In genomic region chr17:84187264-84187663, GRCm38 (mm10) we compare ENCODE assay signal across 8 mouse cellular contexts. TPM values are rescaled to one million over a fixed set of nuclear protein-coding genes. Genes with fewer than 3 reads are reported as not detected.
DNase-seq lines count a peak whose midpoint lies in the region; ATAC-seq and TF ChIP-seq lines count a peak whose summit lies in the region.
"Not testable (repeated sequence)": the region's sequence is repeated elsewhere in the genome, so short reads cannot be mapped to it uniquely, and the experiment has no call there.

No protein-coding gene starts in this region.

- H3K4me2 ChIP-seq in hindbrain, embryonic 15.5 days: peak overlapping the region; percentile 77
- peak overlapping the region; percentile 96 for H3K4me2 ChIP-seq in lung, embryonic 14.5 days
- peak overlapping the region; percentile 90 for H3K4me2 ChIP-seq in midbrain, embryonic 16.5 days (ENCODE audit: low read length)
- peak overlapping the region; percentile 98 for H3K4me2 ChIP-seq in stomach, embryonic 16.5 days (ENCODE audit: low read depth, low read length)

- not testable (repeated sequence) for TF ChIP-seq RAD21 in MEL (IDR thresholded peaks at IDR 0.05; ENCODE audit: low read depth, low read length)

- H3K4me3 ChIP-seq in MEL (ENCODE audit: control insufficient read depth in 1 of 2, insufficient read depth in 1 of 2, low read depth in 2 of 2, low read length in 2 of 2): peak overlapping the region; percentile 78 to 85
- peak overlapping the region; percentile 88 for H3K4me3 ChIP-seq in embryonic fibroblast, embryonic 13.5 days (ENCODE audit: insufficient read depth, low read length)
- H3K4me3 ChIP-seq in heart, adult 2 months: peak overlapping the region; percentile 79
- H3K4me3 ChIP-seq in hindbrain, embryonic 15.5 days: peak overlapping the region; percentile 55
- H3K4me3 ChIP-seq in limb, embryonic 10.5 days: peak overlapping the region; percentile 64
- peak overlapping the region; percentile 93 for H3K4me3 ChIP-seq in lung, embryonic 14.5 days (ENCODE audit: low read depth, low read length)
- H3K4me3 ChIP-seq in midbrain, embryonic 16.5 days (ENCODE audit: low read depth, low read length): peak overlapping the region; percentile 49
- H3K4me3 ChIP-seq in stomach, embryonic 16.5 days (replicated peaks; ENCODE audit: low read length): peak overlapping the region; percentile 90

- H3K79me2 ChIP-seq in MEL (ENCODE audit: control insufficient read depth, insufficient read depth, low read length, poor library complexity): peaks cover 61% of the 10 kb centered on the region
- H3K79me2 ChIP-seq in heart, adult 2 months (replicated peaks; ENCODE audit: control insufficient read depth, insufficient read depth, low read length): not testable (repeated sequence)

- not testable (repeated sequence) for DNase-seq in MEL (ENCODE audit: low read depth, low spot score); heart, adult 2 months; limb, embryonic 10.5 days (ENCODE audit: low spot score); lung, embryonic 14.5 days

- H3K36me3 ChIP-seq in MEL (ENCODE audit: control insufficient read depth in 1 of 2, insufficient read depth in 2 of 2, low read length in 2 of 2): peaks cover 8 to 17% of the 10 kb centered on the region in 2 experiments
- not testable (repeated sequence) for H3K36me3 ChIP-seq in heart, adult 2 months (ENCODE audit: control insufficient read depth, insufficient read depth, low read length); hindbrain, embryonic 15.5 days; midbrain, embryonic 16.5 days (ENCODE audit: control insufficient read depth, insufficient read depth, low read length); stomach, embryonic 16.5 days (ENCODE audit: control insufficient read depth, insufficient read depth, low read length)
- peaks cover 33% of the 10 kb centered on the region for H3K36me3 ChIP-seq in limb, embryonic 10.5 days
- peaks cover 30% of the 10 kb centered on the region for H3K36me3 ChIP-seq in lung, embryonic 14.5 days (ENCODE audit: insufficient read depth)

- not testable (repeated sequence) for TF ChIP-seq POLR2A in MEL (IDR thresholded peaks at IDR 0.05; ENCODE audit: control insufficient read depth in 1 of 2, insufficient read depth in 1 of 2, low read depth in 1 of 2, low read length in 2 of 2, poor library complexity in 1 of 2); embryonic fibroblast, embryonic 13.5 days (IDR thresholded peaks at IDR 0.05; ENCODE audit: low read depth, low read length); heart, adult 2 months (IDR thresholded peaks at IDR 0.05; ENCODE audit: insufficient read depth, low read depth, low read length)

- H3K27ac ChIP-seq in MEL (ENCODE audit: control insufficient read depth, low read depth, low read length): peak overlapping the region; percentile 96
- H3K27ac ChIP-seq in embryonic fibroblast, embryonic 13.5 days (ENCODE audit: insufficient read depth, low read length): peak overlapping the region; percentile 95
- peak overlapping the region; percentile 99 for H3K27ac ChIP-seq in heart, adult 2 months
- peak overlapping the region; percentile 79 for H3K27ac ChIP-seq in hindbrain, embryonic 15.5 days (replicated peaks)
- peak overlapping the region; percentile 97 for H3K27ac ChIP-seq in limb, embryonic 10.5 days
- H3K27ac ChIP-seq in lung, embryonic 14.5 days (ENCODE audit: low read depth): peak overlapping the region; percentile 99
- peak overlapping the region; percentile 62 for H3K27ac ChIP-seq in midbrain, embryonic 16.5 days (ENCODE audit: low read length)
- H3K27ac ChIP-seq in stomach, embryonic 16.5 days (ENCODE audit: low read length): peak overlapping the region; percentile 100

- intact Hi-C loops in heart, adult 2 months (cut with DNase I): not testable (repeated sequence)

- peak overlapping the region; percentile 92 for H3K9ac ChIP-seq in MEL (ENCODE audit: control insufficient read depth, low read depth, low read length, poor library complexity, severe bottlenecking)
- H3K9ac ChIP-seq in heart, adult 2 months (ENCODE audit: low read depth, low read length): peak overlapping the region; percentile 97
- H3K9ac ChIP-seq in hindbrain, embryonic 15.5 days: peak overlapping the region; percentile 53
- peak overlapping the region; percentile 98 for H3K9ac ChIP-seq in lung, embryonic 14.5 days
- peak overlapping the region; percentile 47 for H3K9ac ChIP-seq in midbrain, embryonic 16.5 days (ENCODE audit: low read depth, low read length)
- peak overlapping the region; percentile 98 for H3K9ac ChIP-seq in stomach, embryonic 16.5 days (ENCODE audit: low read length)

- TF ChIP-seq CTCF in MEL (IDR thresholded peaks at IDR 0.05 in 2 of 3, conservative IDR thresholded peaks at IDR 0.05 in 1 of 3; ENCODE audit: control insufficient read depth in 1 of 3, insufficient read depth in 1 of 3, low read depth in 2 of 3, low read length in 3 of 3, poor library complexity in 1 of 3, severe bottlenecking in 1 of 3); embryonic fibroblast, embryonic 13.5 days (IDR thresholded peaks at IDR 0.05; ENCODE audit: borderline replicate concordance, insufficient read depth, low read length); heart, adult 2 months (IDR thresholded peaks at IDR 0.05); lung, embryonic 14.5 days (IDR thresholded peaks at IDR 0.05; ENCODE audit: low read depth): not testable (repeated sequence)

- not testable (repeated sequence) for TF ChIP-seq EP300 in MEL (IDR thresholded peaks at IDR 0.05; ENCODE audit: low read depth in 1 of 2, low read length in 2 of 2); heart, adult 2 months (IDR thresholded peaks at IDR 0.05; ENCODE audit: insufficient read depth, low read depth, low read length)

- H3K9me3 ChIP-seq in MEL (replicated peaks; ENCODE audit: insufficient read depth, low read length); hindbrain, embryonic 15.5 days; limb, embryonic 10.5 days (replicated peaks); lung, embryonic 14.5 days (ENCODE audit: low read depth, low read length); midbrain, embryonic 16.5 days (replicated peaks; ENCODE audit: control insufficient read depth, low read length, poor library complexity, severe bottlenecking); stomach, embryonic 16.5 days (replicated peaks; ENCODE audit: control insufficient read depth, low read length): not testable (repeated sequence)

- 0% methylated on average over 15 of the region's 37 CpGs for WGBS in heart, adult 2 months
- 1% methylated on average over 9 of the region's 37 CpGs for WGBS in hindbrain, embryonic 15.5 days
- 0% methylated on average over 11 of the region's 37 CpGs for WGBS in limb, embryonic 10.5 days
- WGBS in lung, embryonic 14.5 days: 1% methylated on average over 7 of the region's 37 CpGs
- 0% methylated on average over 6 of the region's 37 CpGs for WGBS in midbrain, embryonic 16.5 days
- WGBS in stomach, embryonic 16.5 days: 0% methylated on average over 8 of the region's 37 CpGs

- peaks cover 10 to 26% of the 10 kb centered on the region in 2 experiments for H3K4me1 ChIP-seq in MEL (ENCODE audit: control insufficient read depth in 1 of 2, insufficient read depth in 2 of 2, low read length in 2 of 2)
- not testable (repeated sequence) for H3K4me1 ChIP-seq in embryonic fibroblast, embryonic 13.5 days (ENCODE audit: control insufficient read depth, insufficient read depth, low read length); heart, adult 2 months (ENCODE audit: control insufficient read depth, insufficient read depth, low read length)
- peaks cover 42% of the 10 kb centered on the region for H3K4me1 ChIP-seq in hindbrain, embryonic 15.5 days (replicated peaks)
- H3K4me1 ChIP-seq in limb, embryonic 10.5 days: peaks cover 51% of the 10 kb centered on the region
- H3K4me1 ChIP-seq in lung, embryonic 14.5 days (ENCODE audit: insufficient read depth): peaks cover 21% of the 10 kb centered on the region
- H3K4me1 ChIP-seq in midbrain, embryonic 16.5 days (ENCODE audit: control insufficient read depth, insufficient read depth, low read length): peaks cover 12% of the 10 kb centered on the region
- H3K4me1 ChIP-seq in stomach, embryonic 16.5 days (ENCODE audit: control insufficient read depth, insufficient read depth, low read length): peaks cover 32% of the 10 kb centered on the region

- not testable (repeated sequence) for H3K27me3 ChIP-seq in MEL (ENCODE audit: control insufficient read depth in 1 of 2, insufficient read depth in 2 of 2, low read length in 2 of 2); heart, adult 2 months (ENCODE audit: control insufficient read depth, insufficient read depth, low read length); limb, embryonic 10.5 days (ENCODE audit: low read depth, poor library complexity, severe bottlenecking); lung, embryonic 14.5 days (ENCODE audit: insufficient read depth, low read length); midbrain, embryonic 16.5 days (ENCODE audit: control insufficient read depth, insufficient read depth, low read depth, low read length); stomach, embryonic 16.5 days (ENCODE audit: control insufficient read depth, insufficient read depth, low read length)
- H3K27me3 ChIP-seq in hindbrain, embryonic 15.5 days: peaks cover 11% of the 10 kb centered on the region

- peak; percentile 19; the same call in 1 of the 2 replicates for ATAC-seq in hindbrain, embryonic 15.5 days (ENCODE audit: low FRiP score, low read depth)
- ATAC-seq in lung, embryonic 14.5 days (ENCODE audit: insufficient read depth): peak; percentile 28
- peak; percentile 19 for ATAC-seq in midbrain, embryonic 16.5 days
- ATAC-seq in stomach, embryonic 16.5 days (ENCODE audit: insufficient read depth, low FRiP score): peak; percentile 30

RNA-seq across cellular contexts. Expression of gene Zfp36l2, which starts 0.5 kb away (rescaled TPM):
- total RNA-seq in MEL (2012; rRNA removed): 93.6 and 98.4 TPM in 2 replicates
- polyA plus RNA-seq in MEL (2012; ENCODE audit: insufficient read depth in 1 of 2, insufficient read length in 2 of 2, low read depth in 1 of 2, low replicate concordance in 2 of 2, missing spikeins in 1 of 2): 100 to 1,000 TPM in 1 of 2 experiments, 10 to 100 TPM in 1; 68.5 to 174 TPM
- 171 and 187 TPM in 2 replicates for polyA plus RNA-seq in embryonic fibroblast, embryonic 13.5 days (2011; ENCODE audit: insufficient read length, low read depth, missing spikeins)
- 10 to 100 TPM; 19.3 to 23.3 TPM for total RNA-seq in heart, adult 2 months (2021)
- 15.7 and 19.8 TPM in 2 replicates for polyA plus RNA-seq in heart, adult 2 months (2012; rRNA removed)
- 5.1 and 5.3 TPM in 2 replicates for polyA plus RNA-seq in hindbrain, embryonic 15.5 days (2015; fragmentation: Nextera tagmentation; extraction: Ambion mirVana)
- polyA plus RNA-seq in limb, embryonic 10.5 days (2016; fragmentation: Nextera tagmentation; extraction: Ambion mirVana): 13.4 and 14.2 TPM in 2 replicates
- 20.8 and 21.9 TPM in 2 replicates for polyA plus RNA-seq in lung, embryonic 14.5 days (2014; fragmentation: Nextera tagmentation; extraction: Ambion mirVana)
- polyA plus RNA-seq in midbrain, embryonic 16.5 days (2015; fragmentation: Nextera tagmentation; extraction: Ambion mirVana): 3.1 and 3.6 TPM in 2 replicates
- polyA plus RNA-seq in stomach, embryonic 16.5 days (2015; fragmentation: Nextera tagmentation; extraction: Ambion mirVana): 12.7 and 14.5 TPM in 2 replicates

Comparison
In these comparisons a context has a peak if more than half of its experiments do, and no peak if none do; other contexts are left out.
1. H3K9ac ChIP-seq: peak in every context shown above with its lines; median percentile 98 in lung, embryonic 14.5 days; 98 in stomach, embryonic 16.5 days; 97 in heart, adult 2 months; 92 in MEL; 53 in hindbrain, embryonic 15.5 days; 47 in midbrain, embryonic 16.5 days.